Mouse (Mus musculus): ENCODE results near the gene Aff1. TPM values are rescaled to one million over a fixed set of nuclear protein-coding genes. Genes with fewer than 3 reads are reported as not detected.

Gene Aff1
- polyA plus RNA-seq, 1 experiment from 2014 or later = 13.5 TPM

DNA sequence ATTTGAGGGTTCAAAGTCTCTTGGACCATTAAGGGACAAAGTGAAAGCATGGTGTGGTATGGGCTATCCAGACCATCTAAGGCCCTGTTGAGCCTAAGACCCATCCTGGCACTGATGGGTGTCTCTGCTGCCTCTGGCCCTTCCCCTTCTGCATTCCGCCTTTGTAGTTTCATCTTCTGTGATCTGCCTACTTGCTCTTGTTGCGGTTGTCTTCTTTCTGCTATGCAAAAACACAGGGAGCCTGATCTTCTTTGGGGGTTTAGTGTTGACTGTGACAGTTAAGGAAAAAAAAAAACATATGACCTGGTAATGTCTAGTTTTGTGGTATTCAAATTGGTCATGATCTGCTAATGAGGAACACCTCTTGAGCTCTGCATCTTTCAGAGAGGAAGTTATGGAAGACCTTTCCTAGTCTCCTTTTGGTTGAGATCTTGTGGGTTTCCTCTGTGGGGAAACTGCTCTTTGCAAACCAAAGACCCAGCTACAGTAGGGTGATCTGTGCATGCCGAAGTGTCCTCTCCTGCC lies 54.4 kb downstream of the Aff1 start:
- no peak overlapping the region for H3K9ac ChIP-seq (ENCODE audit: low read length)
- H3K9me3 ChIP-seq (replicated peaks; ENCODE audit: control insufficient read depth, low read length) = no peaks in the 10 kb centered on the region
- no peak for ATAC-seq (replicated peaks; ENCODE audit: extremely low read depth, insufficient read depth, low FRiP score)
- H3K4me2 ChIP-seq (ENCODE audit: low read depth, low read length) = no peak overlapping the region
- WGBS = 87% methylated on average over 3 of the region's 3 CpGs
- no peaks in the 10 kb centered on the region for H3K27me3 ChIP-seq (ENCODE audit: control insufficient read depth, insufficient read depth, low read length)
- no peak overlapping the region for H3K4me3 ChIP-seq (ENCODE audit: low read length)
- H3K27ac ChIP-seq (ENCODE audit: low read length) = no peak overlapping the region
- H3K4me1 ChIP-seq (ENCODE audit: control insufficient read depth, insufficient read depth, low read length) = no peaks in the 10 kb centered on the region
- H3K36me3 ChIP-seq (ENCODE audit: control insufficient read depth, insufficient read depth) = no peaks in the 10 kb centered on the region

DNA sequence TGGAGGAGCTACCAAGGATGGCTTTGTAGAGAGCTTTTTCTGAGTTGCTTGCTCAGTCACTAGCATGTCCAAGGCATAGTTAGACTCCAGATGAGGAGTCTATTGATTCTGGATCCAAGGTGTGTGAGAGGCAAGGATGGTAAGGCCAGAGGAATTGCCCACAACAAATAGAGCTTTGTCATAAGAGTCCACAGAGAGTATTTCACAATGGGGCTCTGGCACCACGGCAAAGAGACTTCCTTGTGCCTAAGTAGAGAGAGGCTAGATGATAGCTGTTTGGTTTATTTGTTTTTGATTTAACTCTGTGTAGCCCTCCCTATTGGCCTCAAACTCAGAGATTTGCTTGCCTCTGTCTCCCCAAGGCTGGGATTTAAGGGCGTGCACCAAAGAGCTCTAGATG lies 54.9 kb downstream of the Aff1 start:
- no peak overlapping the region for H3K9ac ChIP-seq (ENCODE audit: low read length)
- no peaks in the 10 kb centered on the region for H3K36me3 ChIP-seq (ENCODE audit: control insufficient read depth, insufficient read depth)
- no peak overlapping the region for H3K27ac ChIP-seq (ENCODE audit: low read length)
- no peak overlapping the region for H3K4me2 ChIP-seq (ENCODE audit: low read depth, low read length)
- WGBS = 86% methylated on average over 2 of the region's 2 CpGs
- no peaks in the 10 kb centered on the region for H3K4me1 ChIP-seq (ENCODE audit: control insufficient read depth, insufficient read depth, low read length)
- no peaks in the 10 kb centered on the region for H3K9me3 ChIP-seq (replicated peaks; ENCODE audit: control insufficient read depth, low read length)
- no peak for ATAC-seq (replicated peaks; ENCODE audit: extremely low read depth, insufficient read depth, low FRiP score)
- H3K27me3 ChIP-seq (ENCODE audit: control insufficient read depth, insufficient read depth, low read length) = no peaks in the 10 kb centered on the region
- H3K4me3 ChIP-seq (ENCODE audit: low read length) = no peak overlapping the region

DNA sequence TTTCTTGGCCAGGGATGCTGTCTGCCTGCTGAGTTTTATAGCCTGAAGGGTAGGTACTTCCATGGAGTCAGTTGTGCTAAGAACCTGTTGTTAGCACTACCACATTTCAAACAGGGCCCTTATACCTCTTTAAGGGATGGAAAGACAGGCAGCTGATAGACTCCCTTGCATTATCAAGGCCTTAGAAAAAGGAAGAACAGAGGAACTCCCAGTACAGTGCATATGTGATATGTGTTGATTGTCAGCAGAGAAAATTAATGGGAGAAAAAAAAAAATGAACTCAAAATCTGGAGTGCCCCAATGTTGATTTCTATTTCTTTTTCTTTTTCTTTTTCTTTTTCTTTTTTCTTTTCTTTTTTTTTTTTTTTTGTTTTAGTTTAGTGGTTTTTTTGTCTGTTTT lies 56.2 kb downstream of the Aff1 start:
- H3K4me3 ChIP-seq (ENCODE audit: low read length) = no peak overlapping the region
- H3K36me3 ChIP-seq (ENCODE audit: control insufficient read depth, insufficient read depth) = no peaks in the 10 kb centered on the region
- H3K9me3 ChIP-seq (replicated peaks; ENCODE audit: control insufficient read depth, low read length) = no peaks in the 10 kb centered on the region
- peaks cover 5% of the 10 kb centered on the region; the same call in 1 of the 2 replicates for H3K4me1 ChIP-seq (ENCODE audit: control insufficient read depth, insufficient read depth, low read length)
- H3K27ac ChIP-seq (ENCODE audit: low read length) = no peak overlapping the region
- no peak overlapping the region for H3K4me2 ChIP-seq (ENCODE audit: low read depth, low read length)
- no peak for ATAC-seq (replicated peaks; ENCODE audit: extremely low read depth, insufficient read depth, low FRiP score)
- no peaks in the 10 kb centered on the region for H3K27me3 ChIP-seq (ENCODE audit: control insufficient read depth, insufficient read depth, low read length)
- no peak overlapping the region for H3K9ac ChIP-seq (ENCODE audit: low read length)

DNA sequence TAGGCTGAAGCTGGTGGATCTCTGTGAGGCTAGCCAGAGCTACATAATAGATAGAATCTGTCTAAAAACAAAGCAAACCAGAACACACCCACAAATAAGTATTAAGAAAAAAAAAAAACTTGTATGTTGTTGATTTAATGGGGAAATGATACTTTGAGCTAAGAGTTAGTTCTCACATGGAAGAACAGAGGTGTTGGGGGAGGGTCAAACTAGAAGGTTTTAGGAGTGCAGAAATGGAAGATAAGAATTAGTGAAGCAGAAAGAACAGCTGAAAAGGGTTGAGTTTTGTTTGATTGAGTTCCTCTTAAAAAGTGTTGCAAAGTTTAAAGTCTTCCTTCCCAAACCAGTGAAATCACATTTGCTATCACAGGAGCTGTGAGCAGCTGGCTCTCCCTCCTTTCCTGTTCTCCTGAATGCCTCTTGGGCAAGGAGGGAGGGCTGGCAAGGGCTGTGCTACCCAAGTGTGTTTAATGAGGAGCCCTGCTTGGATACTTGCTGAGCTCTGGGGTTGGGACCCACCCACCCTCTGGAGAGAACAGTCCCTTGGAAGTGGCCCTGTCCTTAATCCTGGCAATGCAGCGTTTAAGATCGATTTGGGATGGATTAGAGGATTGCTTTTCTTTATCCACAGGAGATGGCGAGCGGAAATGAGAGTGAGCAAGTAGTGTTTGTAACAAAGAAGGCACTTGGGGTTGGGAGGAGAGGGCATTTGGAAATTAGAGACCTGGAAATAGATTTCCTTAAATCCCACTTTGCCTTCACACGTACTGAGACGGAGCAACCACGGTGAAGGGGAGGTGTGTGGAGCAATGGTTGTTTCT lies 57.5 kb downstream of the Aff1 start:
- 69% methylated on average over 7 of the region's 7 CpGs for WGBS
- H3K4me3 ChIP-seq (ENCODE audit: low read length) = no peak overlapping the region
- no peaks in the 10 kb centered on the region for H3K27me3 ChIP-seq (ENCODE audit: control insufficient read depth, insufficient read depth, low read length)
- H3K4me1 ChIP-seq (ENCODE audit: control insufficient read depth, insufficient read depth, low read length) = peaks cover 5% of the 10 kb centered on the region; the same call in 1 of the 2 replicates
- H3K4me2 ChIP-seq (ENCODE audit: low read depth, low read length) = no peak overlapping the region
- H3K36me3 ChIP-seq (ENCODE audit: control insufficient read depth, insufficient read depth) = no peaks in the 10 kb centered on the region
- H3K9me3 ChIP-seq (replicated peaks; ENCODE audit: control insufficient read depth, low read length) = no peaks in the 10 kb centered on the region
- no peak overlapping the region for H3K27ac ChIP-seq (ENCODE audit: low read length)
- ATAC-seq (replicated peaks; ENCODE audit: extremely low read depth, insufficient read depth, low FRiP score) = no peak
- no peak overlapping the region for H3K9ac ChIP-seq (ENCODE audit: low read length)

DNA sequence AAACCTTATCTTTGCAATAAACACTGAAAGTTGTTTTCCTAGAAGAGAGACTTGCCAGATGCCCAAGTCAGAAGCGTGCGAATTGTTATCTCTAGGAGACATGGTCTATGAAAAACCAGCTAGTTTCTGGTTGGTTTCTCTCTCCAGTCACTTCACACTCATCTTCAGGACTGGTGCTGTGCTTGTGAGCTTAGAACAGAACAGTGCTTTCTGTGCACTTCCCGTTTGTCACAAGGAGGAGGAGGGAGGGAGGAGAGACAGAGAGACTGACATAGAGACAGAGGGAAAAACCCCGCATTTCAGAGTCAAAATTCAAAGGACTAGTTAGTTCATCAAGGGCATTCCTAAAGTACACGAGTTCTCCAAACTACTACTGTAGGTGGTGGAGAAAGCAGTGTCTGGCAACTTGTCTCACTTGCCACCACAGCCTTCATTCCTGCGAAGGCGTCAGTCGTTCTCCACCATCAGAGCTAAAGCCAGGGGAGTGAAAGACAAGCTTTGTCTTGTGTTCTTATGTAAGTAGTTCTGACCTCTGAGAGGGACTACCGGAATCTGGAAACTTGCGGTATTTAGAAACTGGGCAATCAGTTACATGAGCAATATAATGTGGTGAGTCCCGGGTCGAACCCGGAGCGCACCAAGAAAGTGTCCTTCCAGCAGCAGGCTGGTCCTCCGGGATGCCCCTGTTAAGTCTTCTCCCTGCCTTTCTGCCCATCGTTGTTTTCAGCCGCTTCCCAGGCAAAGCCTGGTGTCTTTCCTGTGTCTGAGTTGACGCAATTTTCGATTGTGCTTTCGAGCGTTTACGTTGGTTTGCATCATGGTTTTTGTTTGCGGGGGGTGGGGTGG lies 60.7 kb downstream of the Aff1 start:
- peak overlapping the region; percentile 93 for H3K27ac ChIP-seq (ENCODE audit: low read length)
- H3K9me3 ChIP-seq (replicated peaks; ENCODE audit: control insufficient read depth, low read length) = no peaks in the 10 kb centered on the region
- 0 out of 2 replicates have a peak, but pooled peaks have one; percentile 0 for ATAC-seq (replicated peaks; ENCODE audit: extremely low read depth, insufficient read depth, low FRiP score)
- H3K4me2 ChIP-seq (ENCODE audit: low read depth, low read length) = peak overlapping the region; percentile 67
- H3K36me3 ChIP-seq (ENCODE audit: control insufficient read depth, insufficient read depth) = no peaks in the 10 kb centered on the region
- H3K4me1 ChIP-seq (ENCODE audit: control insufficient read depth, insufficient read depth, low read length) = peaks cover 9% of the 10 kb centered on the region
- peak overlapping the region; percentile 62 for H3K4me3 ChIP-seq (ENCODE audit: low read length)
- H3K9ac ChIP-seq (ENCODE audit: low read length) = peak overlapping the region; percentile 93
- WGBS = 1% methylated on average over 23 of the region's 23 CpGs
- H3K27me3 ChIP-seq (ENCODE audit: control insufficient read depth, insufficient read depth, low read length) = no peaks in the 10 kb centered on the region

DNA sequence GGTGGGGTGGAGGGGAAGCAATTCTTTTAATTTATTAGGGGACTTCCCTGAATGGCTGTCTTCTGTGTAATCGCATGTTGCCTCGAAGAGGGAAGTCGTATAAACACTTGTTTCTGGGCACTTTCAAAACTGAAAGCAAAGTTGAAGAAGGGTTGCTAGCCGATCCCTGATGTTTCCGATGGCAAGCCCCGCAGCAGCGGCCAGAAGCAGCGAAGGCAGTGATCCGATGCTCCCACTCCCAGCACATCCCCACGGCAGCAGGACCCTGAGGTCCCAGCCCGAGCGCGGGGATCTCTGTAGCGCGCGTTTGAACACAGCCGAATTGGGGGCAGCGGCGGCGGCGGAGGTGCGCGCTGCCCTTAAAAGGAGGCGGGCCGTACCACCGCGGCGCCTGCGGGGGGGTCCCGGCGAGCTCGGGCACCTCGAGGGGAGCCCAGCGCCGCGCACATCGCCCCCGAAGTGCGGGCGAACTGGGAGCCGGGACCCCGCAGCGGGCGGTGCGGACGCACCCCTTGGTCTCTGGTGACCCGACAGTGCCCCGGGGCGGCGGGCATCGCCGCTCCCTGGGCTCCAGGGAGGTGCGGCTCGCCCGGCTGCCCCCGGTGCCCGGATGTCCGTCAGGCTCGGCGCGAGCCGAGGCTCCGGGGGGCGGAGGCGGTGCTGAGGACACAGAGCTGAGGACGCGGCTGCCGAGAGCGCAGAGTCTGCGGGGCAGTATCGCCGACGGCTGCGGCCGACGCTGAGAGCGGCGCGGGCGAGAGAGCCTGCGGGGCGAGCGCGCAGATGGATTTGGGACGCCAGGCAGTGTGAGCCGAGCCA lies 61.5 kb downstream of the Aff1 start:
- peak overlapping the region; percentile 93 for H3K9ac ChIP-seq (ENCODE audit: low read length)
- H3K4me3 ChIP-seq (ENCODE audit: low read length) = peak overlapping the region; percentile 62
- no peaks in the 10 kb centered on the region for H3K36me3 ChIP-seq (ENCODE audit: control insufficient read depth, insufficient read depth)
- H3K27ac ChIP-seq (ENCODE audit: low read length) = peak overlapping the region; percentile 93
- no peaks in the 10 kb centered on the region for H3K9me3 ChIP-seq (replicated peaks; ENCODE audit: control insufficient read depth, low read length)
- H3K4me1 ChIP-seq (ENCODE audit: control insufficient read depth, insufficient read depth, low read length) = peaks cover 9% of the 10 kb centered on the region
- peak overlapping the region; percentile 67 for H3K4me2 ChIP-seq (ENCODE audit: low read depth, low read length)
- under 1% methylated on average over 85 of the region's 86 CpGs for WGBS
- H3K27me3 ChIP-seq (ENCODE audit: control insufficient read depth, insufficient read depth, low read length) = no peaks in the 10 kb centered on the region
- ATAC-seq (replicated peaks; ENCODE audit: extremely low read depth, insufficient read depth, low FRiP score) = peak; percentile 92

DNA sequence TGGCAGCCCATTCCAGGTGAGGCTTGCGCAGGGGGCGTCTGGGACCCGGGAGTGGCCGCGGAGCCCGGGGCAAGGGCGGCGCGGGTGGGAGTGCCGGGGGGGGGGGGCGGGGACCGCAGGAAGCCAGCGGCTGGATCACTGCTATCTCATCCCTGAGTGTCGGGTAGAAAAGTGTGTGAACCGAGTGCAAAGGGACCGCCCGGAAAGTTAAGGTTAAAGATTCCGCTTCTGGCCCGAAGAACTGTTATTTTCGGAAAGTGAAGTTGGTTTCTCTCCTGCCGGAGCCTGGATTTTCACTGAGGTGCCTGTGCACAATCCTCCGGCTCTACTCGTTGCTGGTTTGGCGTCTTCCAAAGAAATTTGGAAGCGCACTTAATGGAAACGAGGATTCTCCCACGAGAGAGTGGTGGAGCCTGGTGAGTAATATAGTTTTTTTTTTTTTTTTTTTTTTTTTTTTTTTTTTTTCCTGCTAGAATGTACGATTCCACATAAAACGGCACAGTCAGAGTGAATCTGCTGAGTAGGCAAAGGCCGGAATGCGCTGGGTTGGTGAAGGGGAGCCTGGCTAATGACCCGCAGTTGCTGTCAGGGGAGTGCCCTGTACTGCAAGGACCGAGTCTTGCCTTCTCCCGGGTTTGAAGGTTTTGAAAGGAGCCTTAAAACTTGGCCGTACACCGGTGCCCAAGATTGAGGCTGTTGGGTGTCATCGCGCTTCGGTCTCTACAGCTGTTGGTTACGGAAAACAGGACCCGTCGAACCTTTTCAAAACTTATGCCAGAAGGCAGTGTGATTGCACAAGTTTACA lies 62.4 kb downstream of the Aff1 start:
- peak overlapping the region; percentile 62 for H3K4me3 ChIP-seq (ENCODE audit: low read length)
- H3K4me2 ChIP-seq (ENCODE audit: low read depth, low read length) = peak overlapping the region; percentile 67
- peak overlapping the region; percentile 93 for H3K27ac ChIP-seq (ENCODE audit: low read length)
- H3K4me1 ChIP-seq (ENCODE audit: control insufficient read depth, insufficient read depth, low read length) = peaks cover 10% of the 10 kb centered on the region
- H3K36me3 ChIP-seq (ENCODE audit: control insufficient read depth, insufficient read depth) = no peaks in the 10 kb centered on the region
- WGBS = 2% methylated on average over 34 of the region's 42 CpGs
- no peaks in the 10 kb centered on the region for H3K9me3 ChIP-seq (replicated peaks; ENCODE audit: control insufficient read depth, low read length)
- ATAC-seq (replicated peaks; ENCODE audit: extremely low read depth, insufficient read depth, low FRiP score) = peak; percentile 67
- H3K9ac ChIP-seq (ENCODE audit: low read length) = peak overlapping the region; percentile 93
- H3K27me3 ChIP-seq (ENCODE audit: control insufficient read depth, insufficient read depth, low read length) = no peaks in the 10 kb centered on the region

DNA sequence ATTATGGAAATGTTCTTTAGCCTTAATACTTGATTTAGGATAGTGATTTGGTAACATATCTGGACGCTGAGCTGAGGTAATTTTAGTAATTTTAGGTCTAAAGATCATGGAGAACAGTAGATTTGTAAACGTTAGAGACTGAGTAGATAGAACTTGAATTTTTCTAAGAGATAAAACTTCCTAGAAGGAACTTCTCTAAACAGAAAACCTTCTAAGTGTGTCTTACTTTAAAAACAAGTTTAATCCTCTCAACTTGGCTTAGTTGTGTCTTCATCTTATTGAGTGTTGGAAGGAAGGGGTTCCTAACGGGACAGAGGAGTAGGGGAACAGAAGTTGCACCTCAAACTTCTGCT lies 62.9 kb downstream of the Aff1 start:
- ATAC-seq (replicated peaks; ENCODE audit: extremely low read depth, insufficient read depth, low FRiP score) = no peak
- Histone ChIP-seq H3K4me1 (ENCODE audit: control insufficient read depth, insufficient read depth, low read length) (peaks cover 16% of the 10 kb centered on the region), H3K9me3 (replicated peaks; ENCODE audit: control insufficient read depth, low read length) (no peaks in the 10 kb centered on the region), H3K27me3 (ENCODE audit: control insufficient read depth, insufficient read depth, low read length) (no peaks in the 10 kb centered on the region), H3K36me3 (ENCODE audit: control insufficient read depth, insufficient read depth) (no peaks in the 10 kb centered on the region), H3K4me3 (ENCODE audit: low read length) (peak overlapping the region; percentile 62), H3K4me2 (ENCODE audit: low read depth, low read length) (peak overlapping the region; percentile 67), H3K9ac (ENCODE audit: low read length) (peak overlapping the region; percentile 93), H3K27ac (ENCODE audit: low read length) (peak overlapping the region; percentile 93; the same call in 1 of the 2 replicates)
- 43% methylated on average over 3 of the region's 3 CpGs for WGBS
